Mouse (Mus musculus) myocyte (in vitro differentiated cells): Measurements from ENCODE around the gene Plcb4. TPM values are rescaled to one million over a fixed set of nuclear protein-coding genes. Genes with fewer than 3 reads are reported as not detected.

ENCODE experiments used
- H3K27me3 ChIP-seq: one replicate; pipeline ENCODE4 v1.6.1; 2011; ENCODE audit not compliant: control insufficient read depth, insufficient read depth, insufficient read length
- H3K36me3 ChIP-seq: one replicate; pipeline ENCODE4 v1.6.1; 2011; ENCODE audit not compliant: control insufficient read depth, insufficient read depth
- H3K4me2 ChIP-seq: one replicate; pipeline ENCODE4 v1.6.1; 2011; ENCODE audit warnings: low read depth, control low read depth
- H3K4me3 ChIP-seq: one replicate; pipeline ENCODE4 v1.5.1; 2011; ENCODE audit warnings: mild to moderate bottlenecking, control low read depth, moderate library complexity
- H3K79me2 ChIP-seq: one replicate; pipeline ENCODE4 v1.6.1; 2011; ENCODE audit not compliant: control insufficient read depth, insufficient read depth
- H3ac ChIP-seq: one replicate; pipeline ENCODE4 v1.6.1; 2011; ENCODE audit not compliant: control insufficient read depth, insufficient read length
- CEBPB ChIP-seq: IDR thresholded peaks from 2 replicates; pipeline ENCODE4 v1.6.1; 2011; ENCODE audit warnings: mild to moderate bottlenecking, moderate library complexity; ENCODE audit not compliant: poor library complexity, insufficient read depth, severe bottlenecking
- E2F4 ChIP-seq: IDR thresholded peaks from one replicate; pipeline ENCODE4 v1.6.1; 2011; ENCODE audit warnings: mild to moderate bottlenecking, control low read depth, moderate library complexity; ENCODE audit not compliant: insufficient read depth
- MAX ChIP-seq: IDR thresholded peaks from one replicate; pipeline ENCODE4 v1.6.1; 2011; ENCODE audit warnings: low read depth, mild to moderate bottlenecking, control low read depth
- MYOD1 ChIP-seq, 3 experiments: IDR thresholded peaks; one replicate each; pipeline ENCODE4 v1.6.1; 2011; ENCODE audit warnings: control low read depth in 2 of 3, low read depth in 2 of 3, mild to moderate bottlenecking in 2 of 3, moderate library complexity in 1 of 3; ENCODE audit not compliant: insufficient read length in 2 of 3, control insufficient read depth in 1 of 3
- MYOG ChIP-seq, 3 experiments: IDR thresholded peaks; one replicate each; pipeline ENCODE4 v1.6.1; 2011; ENCODE audit warnings: control low read depth in 2 of 3, low read depth in 2 of 3, mild to moderate bottlenecking in 2 of 3; ENCODE audit not compliant: insufficient read length in 2 of 3, control insufficient read depth in 1 of 3, insufficient read depth in 1 of 3
- POLR2A ChIP-seq: IDR thresholded peaks from one replicate; pipeline ENCODE4 v1.6.1; 2011; ENCODE audit warnings: low read depth, mild to moderate bottlenecking, control low read depth, moderate library complexity; ENCODE audit not compliant: insufficient read length
- POLR2AphosphoS2 ChIP-seq: IDR thresholded peaks from one replicate; pipeline ENCODE4 v1.6.1; 2011; ENCODE audit warnings: low read depth, control low read depth; ENCODE audit not compliant: insufficient read length
- REST ChIP-seq: IDR thresholded peaks from one replicate; pipeline ENCODE4 v1.6.1; 2011; ENCODE audit warnings: mild to moderate bottlenecking, control low read depth, moderate library complexity; ENCODE audit not compliant: insufficient read depth, insufficient read length
- SRF ChIP-seq: IDR thresholded peaks from one replicate; pipeline ENCODE4 v1.6.1; 2011; ENCODE audit warnings: low read depth; ENCODE audit not compliant: control insufficient read depth, insufficient read length
- TCF12 ChIP-seq: IDR thresholded peaks from one replicate; pipeline ENCODE4 v1.6.1; 2011; ENCODE audit warnings: mild to moderate bottlenecking, control low read depth; ENCODE audit not compliant: poor library complexity, insufficient read depth, severe bottlenecking
- TCF3 ChIP-seq: IDR thresholded peaks from one replicate; pipeline ENCODE4 v1.6.1; 2011; ENCODE audit warnings: low read depth, control low read depth; ENCODE audit not compliant: insufficient read length
- USF1 ChIP-seq: IDR thresholded peaks from one replicate; pipeline ENCODE4 v1.6.1; 2011; ENCODE audit warnings: low read depth, mild to moderate bottlenecking, control low read depth, moderate library complexity
- polyA plus RNA-seq: library from polyadenylated mRNA; unstranded; fragments of >200 nt; fragmentation: generic; extraction: Trizol; gene quantifications from one replicate; pipeline ENCODE4 v1.2.1, GENCODE M21; 2012; ENCODE audit warnings: missing spikeins

Gene Plcb4
- polyA plus RNA-seq, 1 experiment: 5.3 TPM

DNA sequence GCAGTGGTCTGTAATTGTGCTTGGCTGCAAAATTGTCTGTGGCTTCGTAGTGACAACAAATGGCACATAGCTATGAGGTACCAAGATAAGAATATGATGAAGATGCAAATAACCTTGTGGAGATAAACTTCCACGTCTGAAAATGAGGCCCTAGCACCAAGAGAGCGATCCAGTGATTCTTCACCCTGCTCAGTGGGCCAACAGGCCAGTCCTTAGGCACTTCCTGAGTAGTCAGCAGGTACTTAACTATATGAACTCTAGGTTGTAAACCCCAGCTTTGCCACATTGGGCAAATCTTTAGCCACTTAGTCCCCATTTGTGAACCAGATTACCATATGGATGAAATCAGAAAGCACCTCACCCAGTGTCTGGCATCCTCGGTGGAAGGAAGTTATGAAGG, 271.9 kb downstream of the Plcb4 start:
- Histone ChIP-seq H3ac (no peak overlapping the region), H3K36me3 (peaks cover 4% of the 10 kb centered on the region), H3K27me3 (no peaks in the 10 kb centered on the region), H3K4me3 (no peak overlapping the region), H3K4me2 (no peak overlapping the region), H3K79me2 (no peaks in the 10 kb centered on the region)
- TF ChIP-seq MYOG (IDR thresholded peaks at IDR 0.05; ENCODE audit: control insufficient read depth in 1 of 3, insufficient read depth in 1 of 3, insufficient read length in 2 of 3, low read depth in 2 of 3): no peak
- TF ChIP-seq SRF: no peak
- no peak for TF ChIP-seq TCF12
- no peak for TF ChIP-seq TCF3
- TF ChIP-seq REST: no peak
- no peak for TF ChIP-seq USF1
- no peak for TF ChIP-seq POLR2AphosphoS2

DNA sequence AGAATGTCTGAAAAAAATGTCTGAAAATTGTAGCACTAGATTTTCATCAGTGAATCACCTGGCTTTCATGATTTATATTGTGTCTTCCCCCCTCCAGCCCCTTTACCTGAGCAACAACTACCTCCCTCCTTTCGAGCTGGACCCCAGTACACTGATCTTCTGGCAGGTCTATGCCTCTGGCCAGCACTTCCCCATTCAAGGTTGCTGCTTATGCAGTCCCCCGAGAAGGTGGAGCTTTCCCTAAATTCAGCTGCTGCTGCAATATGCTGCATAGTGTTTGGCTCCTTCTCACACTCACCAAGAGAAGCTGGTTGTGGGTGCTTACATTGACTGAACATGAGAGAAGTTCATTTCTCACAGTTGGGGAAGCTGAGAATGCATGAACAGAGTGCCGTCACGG, 273.8 kb downstream of the Plcb4 start:
- no peak overlapping the region for H3ac ChIP-seq
- TF ChIP-seq REST: no peak
- TF ChIP-seq USF1: no peak
- no peak for TF ChIP-seq TCF12
- TF ChIP-seq POLR2A: no peak
- no peak for TF ChIP-seq SRF
- no peak for TF ChIP-seq E2F4
- TF ChIP-seq MAX: no peak
- no peak for TF ChIP-seq TCF3
- TF ChIP-seq MYOD1 (IDR thresholded peaks at IDR 0.05; ENCODE audit: control insufficient read depth in 1 of 3, insufficient read length in 2 of 3, low read depth in 2 of 3): no peak
- no peak for TF ChIP-seq MYOG (IDR thresholded peaks at IDR 0.05; ENCODE audit: control insufficient read depth in 1 of 3, insufficient read depth in 1 of 3, insufficient read length in 2 of 3, low read depth in 2 of 3)
- TF ChIP-seq CEBPB: no peak
- no peak for TF ChIP-seq POLR2AphosphoS2
- no peak overlapping the region for H3K4me2 ChIP-seq
- no peaks in the 10 kb centered on the region for H3K27me3 ChIP-seq
- H3K79me2 ChIP-seq: no peaks in the 10 kb centered on the region
- H3K36me3 ChIP-seq: peaks cover 4% of the 10 kb centered on the region
- no peak overlapping the region for H3K4me3 ChIP-seq

DNA sequence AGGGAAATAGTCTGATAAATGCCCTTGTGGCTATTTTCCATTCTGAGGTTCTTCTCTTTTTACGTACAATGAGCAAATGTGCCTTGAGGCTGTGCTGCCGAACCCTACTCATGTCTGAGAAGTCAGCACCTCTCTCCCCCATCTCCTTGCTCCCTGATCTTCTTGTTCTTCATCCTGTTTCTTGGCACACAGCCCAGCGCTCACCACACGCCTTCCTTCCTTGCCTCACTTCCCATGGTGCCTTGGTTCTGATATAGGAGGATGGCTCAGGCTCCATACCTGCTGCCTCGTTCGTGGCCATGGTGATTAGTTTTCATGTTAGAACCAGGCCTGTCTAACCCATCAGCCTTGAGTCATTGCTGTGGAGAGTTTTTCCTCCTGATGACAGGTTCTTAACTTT, 277.6 kb downstream of the Plcb4 start:
- Histone ChIP-seq H3K4me2 (no peak overlapping the region), H3ac (no peak overlapping the region), H3K4me3 (no peak overlapping the region), H3K27me3 (no peaks in the 10 kb centered on the region), H3K36me3 (peaks cover 4% of the 10 kb centered on the region), H3K79me2 (no peaks in the 10 kb centered on the region)
- TF ChIP-seq MAX (no peak), SRF (no peak), MYOD1 (IDR thresholded peaks at IDR 0.05; ENCODE audit: control insufficient read depth in 1 of 3, insufficient read length in 2 of 3, low read depth in 2 of 3) (no peak), TCF3 (no peak), CEBPB (no peak), USF1 (no peak), TCF12 (no peak), REST (no peak), POLR2A (no peak), E2F4 (no peak), MYOG (IDR thresholded peaks at IDR 0.05; ENCODE audit: control insufficient read depth in 1 of 3, insufficient read depth in 1 of 3, insufficient read length in 2 of 3, low read depth in 2 of 3) (no peak), POLR2AphosphoS2 (no peak)

DNA sequence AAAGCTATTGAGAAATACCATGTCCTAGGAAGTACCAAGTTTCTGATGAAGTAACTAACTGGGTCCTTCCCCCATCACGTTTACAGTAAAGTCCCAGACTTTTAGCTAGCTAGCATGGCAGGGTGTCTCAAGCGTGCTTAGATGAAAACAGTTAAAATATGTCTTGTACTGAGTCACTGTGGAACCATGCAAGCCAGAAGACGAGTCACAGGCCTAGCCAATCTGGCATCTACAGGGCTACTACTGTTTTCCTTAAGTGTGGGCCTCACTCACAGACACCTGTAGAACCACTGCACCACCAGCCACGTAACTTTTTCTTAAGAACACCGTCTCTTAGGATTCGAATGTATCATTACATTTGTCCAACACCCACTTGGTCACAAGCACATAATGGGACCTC, 278.8 kb downstream of the Plcb4 start:
- Histone ChIP-seq H3ac (no peak overlapping the region), H3K36me3 (no peaks in the 10 kb centered on the region), H3K79me2 (no peaks in the 10 kb centered on the region), H3K27me3 (no peaks in the 10 kb centered on the region), H3K4me3 (no peak overlapping the region), H3K4me2 (no peak overlapping the region)
- TF ChIP-seq MYOG (IDR thresholded peaks at IDR 0.05; ENCODE audit: control insufficient read depth in 1 of 3, insufficient read depth in 1 of 3, insufficient read length in 2 of 3, low read depth in 2 of 3) (no peak), REST (no peak), POLR2AphosphoS2 (no peak), TCF3 (no peak), TCF12 (no peak), MYOD1 (IDR thresholded peaks at IDR 0.05; ENCODE audit: control insufficient read depth in 1 of 3, insufficient read length in 2 of 3, low read depth in 2 of 3) (no peak), MAX (no peak), POLR2A (no peak), SRF (no peak), USF1 (no peak), E2F4 (no peak), CEBPB (no peak)

DNA sequence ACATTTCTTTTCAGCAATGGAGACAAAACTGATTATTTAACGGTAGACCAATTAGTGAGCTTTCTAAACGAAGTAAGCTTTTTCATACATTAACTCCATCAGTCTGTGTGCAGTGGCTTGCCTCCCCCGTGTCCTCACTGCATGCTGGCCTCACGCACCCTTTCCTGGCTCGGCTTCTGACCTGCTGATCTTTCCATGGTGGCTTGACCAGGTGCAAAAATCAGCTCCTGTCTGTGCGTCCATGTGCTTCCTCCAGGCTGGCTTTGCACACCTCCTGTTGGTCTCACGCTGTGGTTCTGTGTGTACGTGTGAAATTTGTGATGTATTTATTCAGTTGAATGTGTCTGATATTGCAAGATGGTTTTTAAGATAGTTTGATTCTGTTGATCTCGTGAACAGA, 281.1 kb downstream of the Plcb4 start:
- Histone ChIP-seq H3K4me3 (no peak overlapping the region), H3K4me2 (no peak overlapping the region), H3ac (no peak overlapping the region), H3K79me2 (no peaks in the 10 kb centered on the region), H3K27me3 (no peaks in the 10 kb centered on the region), H3K36me3 (no peaks in the 10 kb centered on the region)
- TF ChIP-seq REST: no peak
- no peak for TF ChIP-seq POLR2AphosphoS2
- no peak for TF ChIP-seq CEBPB
- TF ChIP-seq TCF12: no peak
- TF ChIP-seq USF1: no peak
- TF ChIP-seq SRF: no peak
- no peak for TF ChIP-seq MAX
- no peak for TF ChIP-seq POLR2A
- TF ChIP-seq MYOG (IDR thresholded peaks at IDR 0.05; ENCODE audit: control insufficient read depth in 1 of 3, insufficient read depth in 1 of 3, insufficient read length in 2 of 3, low read depth in 2 of 3): no peak
- TF ChIP-seq TCF3: no peak
- no peak for TF ChIP-seq MYOD1 (IDR thresholded peaks at IDR 0.05; ENCODE audit: control insufficient read depth in 1 of 3, insufficient read length in 2 of 3, low read depth in 2 of 3)
